Mouse (Mus musculus): ENCODE results near the gene Nrxn3.

Gene Nrxn3

DNA sequence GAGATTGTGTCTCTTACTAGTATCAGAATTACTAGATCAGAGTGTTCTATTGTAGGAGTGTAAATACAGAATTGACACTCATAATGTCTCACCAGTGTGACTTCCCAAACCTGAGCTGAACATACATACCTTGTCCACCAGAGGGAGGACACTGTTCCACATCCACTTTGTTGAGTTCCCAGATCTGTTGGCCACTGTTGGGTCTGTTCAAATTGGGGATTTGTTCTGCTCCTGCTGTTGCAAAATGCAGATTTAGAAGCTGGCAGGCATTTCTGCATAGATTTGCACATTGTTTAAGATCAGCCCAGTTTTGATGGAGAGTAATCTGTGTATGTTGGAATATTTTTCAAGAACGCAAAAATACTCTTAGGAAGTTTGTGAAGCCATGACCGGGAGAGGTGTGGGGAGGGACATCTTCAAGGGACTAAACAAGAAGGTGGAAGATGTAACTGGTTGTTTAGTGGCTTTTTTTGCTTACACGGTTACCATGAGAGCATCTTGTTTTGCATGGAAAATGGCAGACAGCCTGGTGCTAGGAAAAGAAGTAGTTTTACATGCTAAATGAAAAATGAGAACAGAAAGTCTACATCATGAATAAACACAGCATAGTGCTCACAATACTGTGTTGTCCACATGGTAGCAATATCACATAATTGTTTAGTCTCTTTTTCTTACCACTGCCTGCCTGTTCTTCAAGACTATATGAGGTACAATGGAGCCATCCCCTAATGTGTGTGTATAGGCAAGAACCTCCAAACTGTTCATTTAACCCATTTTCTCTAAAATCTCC is 609.0 kb downstream of the Nrxn3 start:
- no peak for DNase-seq (ENCODE audit: low spot score)

DNA sequence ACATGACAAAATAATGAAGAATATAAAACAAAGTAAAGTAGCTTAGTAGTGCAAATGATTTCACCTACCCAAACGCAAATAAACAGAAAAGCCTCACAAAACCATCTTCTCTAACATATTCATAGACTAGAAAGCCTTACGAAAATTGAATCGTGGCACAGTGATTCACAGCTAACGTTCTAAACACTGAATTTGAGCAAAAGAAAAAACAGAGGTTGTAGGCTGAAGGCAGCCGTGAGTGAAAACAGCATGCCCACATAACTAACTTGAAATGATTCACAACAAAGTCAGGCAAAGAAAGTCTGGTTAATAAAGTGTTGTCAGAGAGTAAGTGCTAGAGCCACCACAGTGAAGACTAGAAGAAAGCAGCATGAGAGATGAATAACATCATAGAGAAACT is 610.8 kb downstream of the Nrxn3 start:
- DNase-seq (ENCODE audit: low spot score) = no peak

DNA sequence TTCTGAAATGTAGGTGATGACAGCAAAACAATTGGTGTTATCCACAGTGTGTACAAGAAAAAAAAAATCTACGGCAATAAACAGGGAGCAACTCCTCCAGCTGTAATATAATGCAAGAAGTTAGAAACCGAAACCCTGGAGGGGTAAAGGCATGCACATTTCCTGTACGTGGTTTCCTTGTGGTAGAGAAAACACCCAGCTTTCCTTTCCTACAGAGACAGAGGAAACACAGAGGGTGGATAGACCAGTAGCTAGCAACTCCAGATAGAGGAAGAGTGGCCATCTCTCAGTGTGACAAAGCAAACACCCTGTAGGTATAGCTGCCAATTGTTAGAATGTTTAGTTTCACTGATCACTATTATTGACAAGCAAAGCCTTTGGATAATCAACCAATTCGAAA is 642.2 kb downstream of the Nrxn3 start:
- DNase-seq (ENCODE audit: low spot score) = no peak

DNA sequence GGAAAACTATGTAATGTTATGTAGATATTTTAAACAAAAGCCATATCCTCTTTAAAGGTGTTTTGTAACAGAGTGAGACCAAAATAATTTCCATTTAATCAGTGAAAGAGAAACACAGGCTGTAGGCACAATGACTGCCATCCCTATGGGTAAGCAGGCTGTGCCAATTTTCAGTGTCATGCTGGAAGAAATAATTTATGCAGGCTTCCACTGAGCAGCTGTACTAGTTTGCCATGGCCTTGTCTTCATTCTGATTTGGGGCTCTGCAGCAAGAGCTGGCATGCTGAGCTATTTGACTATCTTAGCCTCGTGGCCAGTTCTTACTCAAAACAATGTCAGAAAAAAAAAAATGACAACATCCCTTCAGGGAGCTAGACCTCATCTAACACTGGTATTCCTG is 647.3 kb downstream of the Nrxn3 start:
- no peak for DNase-seq (ENCODE audit: low spot score)

DNA sequence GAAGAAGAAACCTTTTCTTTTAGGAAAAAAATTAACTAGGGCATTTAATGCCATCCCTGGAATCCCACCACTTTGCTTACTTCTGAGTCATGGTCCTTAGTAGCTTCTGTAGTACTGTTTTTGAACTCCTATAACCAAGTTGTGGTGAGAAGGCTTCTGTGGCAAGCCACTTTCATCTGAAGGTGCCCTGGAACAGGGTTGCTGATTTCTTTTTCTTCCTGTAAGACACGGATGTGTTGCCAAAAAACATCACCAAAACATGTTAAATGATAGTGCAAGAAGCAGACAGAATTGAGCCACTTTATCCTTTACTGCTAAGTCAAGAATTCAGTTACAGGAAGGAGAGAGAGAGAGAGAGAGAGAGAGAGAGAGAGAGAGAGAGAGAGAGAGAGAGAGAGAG is 653.9 kb downstream of the Nrxn3 start:
- no peak for DNase-seq (ENCODE audit: low spot score)

DNA sequence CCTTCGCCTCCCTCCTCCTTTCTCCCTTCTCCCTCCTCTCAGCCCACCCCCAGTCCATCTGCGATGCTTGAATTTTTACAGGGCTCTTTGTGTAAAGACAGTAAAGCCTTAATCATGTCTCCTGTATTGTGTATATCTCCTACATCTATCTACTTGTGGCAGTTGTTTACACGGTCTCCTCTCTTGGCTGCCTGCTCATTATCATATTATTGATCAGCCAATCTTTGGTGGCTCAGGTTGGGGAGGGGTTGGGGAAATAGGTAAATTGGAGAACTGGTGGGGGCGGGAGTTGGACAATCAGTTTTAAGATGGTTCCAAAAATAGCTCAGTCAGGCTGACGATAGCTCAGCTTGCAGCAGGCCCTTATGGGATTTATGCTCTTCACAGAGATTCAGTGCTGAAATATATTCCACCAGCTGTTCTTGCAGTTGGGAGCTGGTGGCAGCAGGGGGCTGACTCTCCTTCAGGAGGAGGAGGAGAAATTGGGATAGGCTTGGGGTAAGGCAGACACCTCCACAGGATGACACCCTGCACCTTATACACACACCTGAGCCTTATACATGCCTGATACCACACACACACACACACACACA is 654.5 kb downstream of the Nrxn3 start:
- DNase-seq (ENCODE audit: low spot score) = no peak

- DNase-seq (ENCODE audit: low spot score) = no peak
Observed at GRCm38 (mm10) chr12:89377687-89378086, 655.0 kb downstream of the Nrxn3 start.

GRCm38 (mm10) chr12:89383254-89383653 is 660.6 kb downstream of the Nrxn3 start:
- DNase-seq (ENCODE audit: low spot score) = no peak

GRCm38 (mm10) chr12:89395121-89395792 is 672.6 kb downstream of the Nrxn3 start:
- no peak for DNase-seq (ENCODE audit: low spot score)

GRCm38 (mm10) chr12:89436519-89436918 is 713.8 kb downstream of the Nrxn3 start:
- no peak for DNase-seq (ENCODE audit: low spot score)

GRCm38 (mm10) chr12:89442323-89443038 is 719.8 kb downstream of the Nrxn3 start:
- DNase-seq (ENCODE audit: low spot score) = no peak

DNA sequence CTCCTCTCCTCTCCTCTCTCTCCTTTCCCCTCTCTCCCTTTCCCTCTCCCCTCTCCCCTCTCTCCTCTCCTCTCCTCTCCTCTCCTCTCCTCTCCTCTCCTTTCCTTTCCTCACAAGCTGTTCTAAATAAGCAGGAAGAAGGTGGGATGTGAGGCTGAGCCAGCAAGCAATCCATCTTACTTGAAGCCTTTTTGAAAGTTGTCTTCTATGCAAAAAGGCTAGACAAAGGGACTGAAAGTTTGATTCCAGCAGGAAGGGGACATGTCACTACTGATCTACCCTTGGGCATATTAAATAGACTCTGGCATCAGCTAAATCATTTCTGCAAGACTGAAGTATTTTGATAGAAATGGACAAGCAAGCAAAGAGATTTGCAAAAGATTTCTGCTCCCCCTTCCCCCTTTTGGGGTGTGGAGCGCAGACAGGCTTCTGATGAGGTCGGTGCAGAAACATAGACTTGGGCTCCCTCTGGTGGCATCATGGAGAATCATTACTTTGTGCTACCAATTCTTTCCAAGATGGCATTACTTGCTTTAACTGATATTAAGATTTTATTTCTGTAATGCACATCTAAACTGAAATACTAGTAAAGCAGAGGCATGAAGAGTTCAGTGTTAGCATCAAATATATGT is 728.1 kb downstream of the Nrxn3 start:
- DNase-seq (ENCODE audit: low spot score) = no peak

DNA sequence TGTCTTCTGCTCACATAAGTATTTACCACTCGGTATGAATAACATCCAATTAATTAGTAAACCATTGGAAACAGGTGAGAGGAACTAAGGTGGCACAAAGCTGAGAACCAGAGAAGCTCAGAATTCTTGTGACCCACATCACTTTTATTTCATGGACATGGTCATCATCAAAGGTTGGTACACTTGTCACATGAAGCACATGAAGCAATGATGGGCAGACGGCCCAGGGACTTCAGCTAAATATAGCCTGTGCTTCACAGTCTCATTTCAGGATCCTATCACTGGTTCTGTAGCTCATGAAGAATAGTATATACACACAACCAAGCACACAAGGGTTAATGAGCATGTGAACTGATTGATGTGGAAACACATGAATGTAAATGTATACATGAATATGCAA is 747.5 kb downstream of the Nrxn3 start:
- no peak for DNase-seq (ENCODE audit: low spot score)

DNA sequence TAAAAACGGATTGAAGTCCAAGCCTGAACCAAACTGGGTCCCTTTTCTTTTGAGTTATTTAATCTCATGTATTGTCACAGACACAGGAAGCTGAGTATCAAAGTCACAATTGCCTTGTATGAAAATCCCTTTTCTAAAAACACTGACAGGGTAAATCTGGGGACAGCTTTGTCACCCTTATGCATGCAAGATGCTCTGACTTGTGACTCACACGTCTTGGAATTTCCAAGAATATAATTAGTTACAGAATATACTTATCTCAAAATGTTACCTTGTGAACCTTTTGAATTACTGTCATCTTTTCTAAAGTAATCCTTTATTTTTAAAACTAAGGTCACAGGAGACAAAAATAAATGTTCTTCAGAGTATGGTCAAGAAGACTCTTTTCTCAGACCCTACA is 748.6 kb downstream of the Nrxn3 start:
- DNase-seq (ENCODE audit: low spot score) = no peak

GRCm38 (mm10) chr12:89471874-89472273 is 749.2 kb downstream of the Nrxn3 start:
- DNase-seq (ENCODE audit: low spot score) = no peak

- DNase-seq (ENCODE audit: low spot score) = peak; percentile 23
Observed at GRCm38 (mm10) chr12:89479096-89479495, 756.4 kb downstream of the Nrxn3 start.

- DNase-seq (ENCODE audit: low spot score) = peak; percentile 0
Observed at GRCm38 (mm10) chr12:89482223-89482622, 759.5 kb downstream of the Nrxn3 start.

GRCm38 (mm10) chr12:89504026-89504425 is 781.4 kb downstream of the Nrxn3 start:
- no peak for DNase-seq (ENCODE audit: low spot score)

- peak; percentile 14 for DNase-seq (ENCODE audit: low spot score)
Observed at GRCm38 (mm10) chr12:89505121-89505764, 782.6 kb downstream of the Nrxn3 start.

DNA sequence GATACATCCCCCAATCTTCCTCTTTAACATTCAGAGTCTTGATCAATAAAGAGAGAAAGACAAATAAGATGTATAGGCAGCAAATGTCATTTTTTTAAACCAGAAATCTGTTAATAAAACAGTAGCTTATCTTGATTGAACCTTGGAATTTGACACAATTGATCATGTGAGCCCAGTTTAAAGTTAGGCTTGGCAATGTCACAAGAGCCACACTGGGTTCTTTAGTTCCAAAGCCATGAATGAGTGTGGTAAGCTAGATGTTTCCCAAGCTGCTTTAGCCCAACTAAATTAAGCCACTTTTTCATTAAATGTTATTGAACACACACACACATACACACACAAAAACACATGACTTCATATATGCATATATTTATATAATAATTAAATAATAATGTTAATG is 786.3 kb downstream of the Nrxn3 start:
- no peak for DNase-seq (ENCODE audit: low spot score)

- peak; percentile 24 for DNase-seq (ENCODE audit: low spot score)
Observed at GRCm38 (mm10) chr12:89513759-89514158, 791.1 kb downstream of the Nrxn3 start.

- no peak for DNase-seq (ENCODE audit: low spot score)
Observed at GRCm38 (mm10) chr12:89516046-89516445, 793.4 kb downstream of the Nrxn3 start.
